In genomic region chr2:122638029-122638428, GRCm38 (mm10) we compare ENCODE assay signal across 8 mouse cellular contexts. TPM values are rescaled to one million over a fixed set of nuclear protein-coding genes. Genes with fewer than 3 reads are reported as not detected.
A peak's percentile ranks its signal among the peaks of the same experiment; 100 is the strongest.
DNase-seq lines count a peak whose midpoint lies in the region; ATAC-seq and TF ChIP-seq lines count a peak whose summit lies in the region.

No protein-coding gene starts in this region.

- no peak for DNase-seq in heart, postnatal 4 days
- no peak for DNase-seq in layer of hippocampus, adult 9-11 months
- DNase-seq in layer of hippocampus, adult 18-20 months (ENCODE audit: low spot score in 2 of 2) = no peak

- WGBS in heart, embryonic 15.5 days = 35% methylated on average over 12 of the region's 12 CpGs
- 40% methylated on average over 12 of the region's 12 CpGs for WGBS in hindbrain, embryonic 15.5 days
- 30% methylated on average over 12 of the region's 12 CpGs for WGBS in midbrain, embryonic 12.5 days

- TF ChIP-seq POLR2A in cortical plate, adult 2 months (IDR thresholded peaks at IDR 0.05; ENCODE audit: extremely low read depth, insufficient read depth, low read length) = no peak

- no peaks in the 10 kb centered on the region for H3K9me3 ChIP-seq in heart, embryonic 15.5 days (replicated peaks)
- H3K9me3 ChIP-seq in hindbrain, embryonic 15.5 days = no peaks in the 10 kb centered on the region
- H3K9me3 ChIP-seq in midbrain, embryonic 12.5 days = no peaks in the 10 kb centered on the region

- peaks cover 6% of the 10 kb centered on the region; the same call in 1 of the 2 replicates for H3K36me3 ChIP-seq in heart, embryonic 15.5 days
- H3K36me3 ChIP-seq in hindbrain, embryonic 15.5 days = peaks cover 10% of the 10 kb centered on the region
- H3K36me3 ChIP-seq in midbrain, embryonic 12.5 days = peaks cover 11% of the 10 kb centered on the region

- no peak for ATAC-seq in heart, embryonic 15.5 days (replicated peaks; ENCODE audit: insufficient number of reproducible peaks, insufficient read depth, low FRiP score, low read depth)
- no peak for ATAC-seq in hindbrain, embryonic 15.5 days (ENCODE audit: low FRiP score, low read depth)
- no peak for ATAC-seq in midbrain, embryonic 12.5 days (ENCODE audit: low FRiP score, low read depth)
- no peak for ATAC-seq in frontal cortex, adult (ENCODE audit: low TSS enrichment)

- H3K4me2 ChIP-seq in heart, embryonic 15.5 days = peak overlapping the region; percentile 81
- H3K4me2 ChIP-seq in hindbrain, embryonic 15.5 days = peak overlapping the region; percentile 86
- H3K4me2 ChIP-seq in midbrain, embryonic 12.5 days (replicated peaks) = peak overlapping the region; percentile 74

- TF ChIP-seq CTCF in cortical plate, adult 2 months (IDR thresholded peaks at IDR 0.05; ENCODE audit: extremely low read depth, insufficient read depth, low read length) = no peak

- H3K27me3 ChIP-seq in heart, embryonic 15.5 days = peaks cover 27% of the 10 kb centered on the region
- H3K27me3 ChIP-seq in hindbrain, embryonic 15.5 days = peaks cover 13% of the 10 kb centered on the region
- peaks cover 16% of the 10 kb centered on the region for H3K27me3 ChIP-seq in midbrain, embryonic 12.5 days

- peaks cover 5% of the 10 kb centered on the region for H3K4me1 ChIP-seq in heart, embryonic 15.5 days (replicated peaks)
- H3K4me1 ChIP-seq in cortical plate, adult 2 months (ENCODE audit: control insufficient read depth, insufficient read depth, low read length) = no peaks in the 10 kb centered on the region
- peaks cover 5% of the 10 kb centered on the region; the same call in 1 of the 2 replicates for H3K4me1 ChIP-seq in hindbrain, embryonic 15.5 days (replicated peaks)
- no peaks in the 10 kb centered on the region for H3K4me1 ChIP-seq in midbrain, embryonic 12.5 days

- H3K9ac ChIP-seq in heart, embryonic 15.5 days = 0 out of 2 replicates have a peak overlapping the region, but pooled peaks have one; percentile 44
- peak overlapping the region; percentile 50; the same call in 1 of the 2 replicates for H3K9ac ChIP-seq in hindbrain, embryonic 15.5 days
- H3K9ac ChIP-seq in midbrain, embryonic 12.5 days (replicated peaks) = peak overlapping the region; percentile 44; the same call in 1 of the 2 replicates

- peak overlapping the region; percentile 51 for H3K4me3 ChIP-seq in heart, embryonic 15.5 days
- H3K4me3 ChIP-seq in cortical plate, adult 2 months (ENCODE audit: insufficient read depth, low read length) = 0 out of 2 replicates have a peak overlapping the region, but pooled peaks have one; percentile 23
- peak overlapping the region; percentile 46 for H3K4me3 ChIP-seq in hindbrain, embryonic 15.5 days
- peak overlapping the region; percentile 44 for H3K4me3 ChIP-seq in midbrain, embryonic 12.5 days

- no peak overlapping the region for H3K27ac ChIP-seq in heart, embryonic 15.5 days
- H3K27ac ChIP-seq in cortical plate, adult 2 months (ENCODE audit: insufficient read depth, low read length) = no peak overlapping the region
- no peak overlapping the region for H3K27ac ChIP-seq in hindbrain, embryonic 15.5 days (replicated peaks)
- H3K27ac ChIP-seq in midbrain, embryonic 12.5 days (replicated peaks) = no peak overlapping the region

RNA-seq across cellular contexts. Expression of gene AA467197, which starts 1.2 kb away (rescaled TPM):
- 0.52 and 1.9 TPM in 2 replicates for polyA plus RNA-seq in heart, embryonic 15.5 days (2015; fragmentation: Nextera tagmentation; extraction: Ambion mirVana)
- total RNA-seq in heart, postnatal 4 days (2021) = under 1 TPM in 1 of 2 experiments, not detected in 1; 0.36 TPM
- polyA plus RNA-seq in cortical plate, adult 2 months (2012; rRNA removed) = 0.51 and 0.75 TPM in 2 replicates
- 0.42 and 0.53 TPM in 2 replicates for polyA plus RNA-seq in hindbrain, embryonic 15.5 days (2015; fragmentation: Nextera tagmentation; extraction: Ambion mirVana)
- 0.26 and 0.43 TPM in 2 replicates for polyA plus RNA-seq in midbrain, embryonic 12.5 days (2016; fragmentation: Nextera tagmentation; extraction: Ambion mirVana)
- total RNA-seq in layer of hippocampus, adult 18-20 months (2021) = under 1 TPM in 1 of 2 experiments, not detected in 1; 0.59 TPM

RNA-seq across cellular contexts. Expression of gene Gatm, which starts 26.9 kb away (rescaled TPM):
- polyA plus RNA-seq in heart, embryonic 15.5 days (2015; fragmentation: Nextera tagmentation; extraction: Ambion mirVana) = 11.0 and 12.4 TPM in 2 replicates
- total RNA-seq in heart, postnatal 4 days (2021) = 10 to 100 TPM in 1 of 2 experiments, 1 to 10 TPM in 1; 9.1 to 10.5 TPM
- polyA plus RNA-seq in cortical plate, adult 2 months (2012; rRNA removed) = 118 and 140 TPM in 2 replicates
- 42.2 and 46.9 TPM in 2 replicates for polyA plus RNA-seq in hindbrain, embryonic 15.5 days (2015; fragmentation: Nextera tagmentation; extraction: Ambion mirVana)
- polyA plus RNA-seq in midbrain, embryonic 12.5 days (2016; fragmentation: Nextera tagmentation; extraction: Ambion mirVana) = 23.3 and 23.8 TPM in 2 replicates
- 10 to 100 TPM; 85.0 TPM for total RNA-seq in layer of hippocampus, adult 18-20 months (2021)
